Mouse (Mus musculus) erythroblast, adult 5-6 weeks (primary cell): Measurements from ENCODE around the gene Yipf7. TPM values are rescaled to one million over a fixed set of nuclear protein-coding genes. Genes with fewer than 3 reads are reported as not detected.
A peak's percentile ranks its signal among the peaks of the same experiment; 100 is the strongest.

Experiments
- ATAC-seq: replicated peaks from 2 replicates; pipeline ENCODE4 v1.8.0; 2016; ENCODE audit warnings: moderate number of reproducible peaks, mild to moderate bottlenecking, moderate TSS enrichment, inconsistent platforms; ENCODE audit not compliant: poor library complexity, low FRiP score, severe bottlenecking
- total RNA-seq, 2 experiments: library from RNA; stranded (forward) in 1 of 2; stranded (reverse) in 1 of 2; fragments of 150-400 nt in 1 of 2; fragments of 200-764, 138-1000 nt in 1 of 2; gene quantifications; 2 replicates each; pipeline versions ENCODE4 v1.2.3 to v1.2.4; 2015 to 2017; ENCODE audit warnings: low replicate concordance in 2 of 2

The Yipf7 gene
- not detected in 2 replicates for total RNA-seq (2015; ENCODE audit: low replicate concordance)
- total RNA-seq (2017; ENCODE audit: low replicate concordance) = not detected in 2 replicates

DNA sequence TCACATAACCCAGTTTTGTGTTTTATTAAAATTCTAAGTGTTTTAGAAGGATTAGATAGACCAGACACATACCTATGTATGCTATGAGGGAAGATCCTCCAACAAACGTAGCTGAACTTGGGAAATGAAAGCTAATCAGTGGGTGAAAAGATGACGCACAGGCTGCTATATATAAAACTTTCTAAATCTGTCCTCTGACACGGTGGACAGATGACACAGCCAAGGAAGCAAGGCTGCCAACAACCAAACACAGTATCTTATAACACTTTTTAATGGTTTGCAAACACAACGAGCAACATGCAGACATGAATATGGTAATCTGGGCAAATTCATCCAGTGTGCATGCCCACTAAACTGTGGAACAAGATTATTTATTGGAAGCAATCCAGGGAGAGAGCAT lies at the start of gene Yipf7:
TSS of gene Yipf7 (minus strand) at position 160 of the 400 bp plus-strand sequence.
- no peak for ATAC-seq

DNA sequence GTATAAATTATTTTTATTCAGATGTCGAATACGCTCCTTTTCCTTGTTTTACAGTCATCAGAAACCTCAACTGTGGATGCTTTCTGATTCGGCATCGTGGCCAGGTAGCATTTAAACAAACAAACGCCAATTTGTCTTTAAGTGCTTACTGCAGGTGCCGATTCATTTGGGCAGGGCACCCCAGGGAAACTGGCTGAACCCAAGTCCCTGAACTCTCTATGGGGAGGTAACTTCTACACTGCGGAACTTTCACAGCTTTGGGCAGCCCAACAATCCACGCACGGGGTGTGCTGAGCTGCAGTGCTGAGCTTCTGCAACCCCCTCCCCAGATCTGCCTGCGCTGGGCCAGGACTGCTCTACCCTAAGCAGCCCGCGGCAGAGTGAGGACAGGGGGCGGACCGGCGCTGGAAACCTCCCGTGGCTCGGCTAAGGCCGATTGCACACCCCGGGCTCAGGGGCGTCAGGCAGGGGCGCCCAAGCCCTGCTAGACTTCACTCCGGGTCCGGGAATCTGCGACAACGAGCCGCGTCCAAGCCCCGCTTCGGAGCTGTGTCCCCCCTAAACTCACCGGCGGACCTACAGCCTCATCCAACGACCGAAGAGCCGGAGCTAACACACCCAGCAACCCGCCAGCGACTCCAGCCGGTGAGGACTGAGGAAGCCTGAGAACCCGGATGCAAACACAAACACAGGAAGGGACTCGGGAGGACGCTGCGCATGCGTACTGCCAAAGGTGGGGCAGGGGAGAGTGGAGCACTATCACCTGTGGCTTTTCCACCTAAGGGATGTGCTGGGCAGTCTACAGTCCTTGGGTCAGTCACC lies 49.4 kb upstream of the Yipf7 start, which contains the start of gene Gnpda2:
TSS of gene Gnpda2 (minus strand) at position 701 of the 822 bp plus-strand sequence.
- peak; percentile 87 for ATAC-seq

DNA sequence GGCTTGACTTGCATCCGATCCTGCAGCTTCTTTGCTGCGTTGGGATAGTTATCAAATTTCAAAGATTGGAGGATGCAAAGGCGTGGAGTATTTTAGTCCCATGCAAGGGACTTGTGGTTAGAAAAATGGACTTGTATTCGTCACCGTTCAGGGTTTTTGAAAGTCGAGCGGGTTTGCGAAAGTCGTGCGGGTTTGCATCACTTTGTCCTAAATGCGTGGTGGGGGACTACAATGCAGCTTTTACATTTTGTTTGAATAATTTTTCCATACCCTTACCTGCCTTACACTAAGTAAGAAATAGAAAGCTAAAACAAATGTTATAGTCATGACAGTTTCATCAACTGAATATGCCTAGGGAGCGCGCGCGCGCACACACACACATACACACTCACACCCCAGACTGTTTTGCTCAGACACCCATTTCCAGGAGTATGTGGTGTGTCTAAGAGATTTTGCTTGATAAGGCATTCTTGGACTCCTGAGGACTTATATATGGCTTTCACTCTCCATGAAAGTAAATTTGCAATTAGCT lies 15.0 kb upstream of the Yipf7 start:
- ATAC-seq = peak; percentile 65

DNA sequence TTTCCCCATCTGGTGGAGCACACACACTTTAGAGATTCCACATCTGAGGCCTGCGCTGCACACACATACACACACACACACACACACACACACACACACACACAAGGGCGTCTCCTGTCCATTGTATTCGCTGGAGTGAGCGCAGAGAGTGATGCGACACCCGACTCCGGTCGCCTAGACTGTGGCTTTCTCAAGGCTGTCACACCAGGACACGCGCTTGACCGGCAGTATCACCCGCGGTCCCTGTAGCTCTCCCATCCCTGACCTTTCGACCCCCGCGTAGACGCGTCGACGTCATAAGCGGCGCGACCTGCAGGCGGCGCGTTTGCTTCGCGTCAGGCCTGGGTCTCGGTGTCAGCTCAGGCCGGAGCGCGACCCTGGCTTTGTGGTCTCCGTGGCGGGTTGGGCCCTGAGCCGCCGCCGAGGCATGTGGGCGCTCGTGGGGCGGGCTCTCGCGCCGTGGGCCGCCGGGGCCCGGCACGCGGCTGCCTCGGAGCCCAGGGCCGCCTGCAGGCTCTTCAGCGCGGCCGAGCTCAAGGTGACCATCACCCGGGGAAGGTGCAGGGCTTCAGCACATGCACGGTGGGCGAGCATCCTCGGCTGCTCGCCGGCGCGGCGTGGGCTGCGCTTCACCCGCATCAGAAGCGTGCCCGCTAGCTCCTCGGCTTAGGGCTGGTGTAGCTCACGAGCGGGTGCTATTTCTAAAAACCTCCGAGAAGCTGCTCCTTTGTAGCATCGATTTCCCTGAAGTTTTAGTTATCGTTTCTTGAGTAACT lies 14.4 kb upstream of the Yipf7 start, which contains the start of gene Guf1:
TSS of gene Guf1 (plus strand) at position 296 of the 776 bp plus-strand sequence.
- peak; percentile 90 for ATAC-seq

DNA sequence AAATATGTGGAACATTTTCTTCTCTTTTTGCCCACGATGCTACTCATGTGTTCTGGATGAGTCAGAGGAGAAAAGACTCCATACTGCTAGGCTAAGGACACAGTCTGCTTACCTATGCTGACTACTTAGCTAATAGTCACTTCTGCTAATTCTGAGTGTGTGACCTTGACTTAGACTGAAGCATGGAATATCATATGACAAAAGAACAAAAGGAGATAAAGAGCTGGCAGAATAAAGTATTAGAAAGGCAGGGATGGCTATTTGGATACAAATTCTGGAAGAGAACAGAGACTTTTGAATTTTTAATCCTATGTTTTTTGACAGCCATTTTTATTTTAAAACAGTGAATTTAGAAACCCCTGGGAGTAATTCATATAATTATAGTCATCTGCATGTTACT lies 768 bp downstream of the Yipf7 start:
- no peak for ATAC-seq

DNA sequence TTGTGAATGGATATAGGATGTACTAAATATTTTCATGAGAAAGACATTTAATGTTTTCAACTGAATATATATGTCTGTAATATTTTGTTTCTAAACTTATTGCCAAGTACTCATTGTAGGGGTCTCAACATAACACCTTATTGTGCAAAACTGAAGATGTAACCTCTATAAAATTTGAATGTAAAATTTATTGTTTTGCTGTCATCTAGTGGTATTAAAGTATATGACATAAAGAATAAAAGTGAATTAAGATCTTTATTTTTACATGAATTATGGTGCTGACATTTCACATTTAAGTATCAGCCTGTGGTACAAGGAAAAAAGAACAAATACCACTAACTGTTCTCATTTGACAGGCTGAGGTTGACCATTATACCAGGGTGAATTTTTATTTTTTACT lies 18.5 kb downstream of the Yipf7 start:
- ATAC-seq = no peak

DNA sequence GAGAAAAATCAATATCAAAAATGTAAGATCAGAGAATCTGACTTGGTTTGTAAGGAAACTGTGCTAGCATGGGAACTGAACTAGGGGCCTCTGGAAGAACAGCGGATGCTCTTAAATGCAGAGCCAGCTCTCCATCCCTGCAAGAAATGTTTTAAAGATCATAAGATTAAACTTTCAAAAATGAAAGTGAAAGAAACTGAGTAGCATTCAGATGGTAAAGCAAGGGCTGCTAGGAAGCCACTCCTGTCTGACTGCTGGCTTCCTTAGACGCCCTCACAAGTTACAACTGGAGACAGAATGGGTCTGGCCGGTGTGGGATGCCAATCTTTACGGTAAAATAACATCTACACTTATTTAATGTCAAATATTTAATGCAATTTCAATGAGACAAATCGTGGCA lies 20.4 kb downstream of the Yipf7 start:
- ATAC-seq = no peak

DNA sequence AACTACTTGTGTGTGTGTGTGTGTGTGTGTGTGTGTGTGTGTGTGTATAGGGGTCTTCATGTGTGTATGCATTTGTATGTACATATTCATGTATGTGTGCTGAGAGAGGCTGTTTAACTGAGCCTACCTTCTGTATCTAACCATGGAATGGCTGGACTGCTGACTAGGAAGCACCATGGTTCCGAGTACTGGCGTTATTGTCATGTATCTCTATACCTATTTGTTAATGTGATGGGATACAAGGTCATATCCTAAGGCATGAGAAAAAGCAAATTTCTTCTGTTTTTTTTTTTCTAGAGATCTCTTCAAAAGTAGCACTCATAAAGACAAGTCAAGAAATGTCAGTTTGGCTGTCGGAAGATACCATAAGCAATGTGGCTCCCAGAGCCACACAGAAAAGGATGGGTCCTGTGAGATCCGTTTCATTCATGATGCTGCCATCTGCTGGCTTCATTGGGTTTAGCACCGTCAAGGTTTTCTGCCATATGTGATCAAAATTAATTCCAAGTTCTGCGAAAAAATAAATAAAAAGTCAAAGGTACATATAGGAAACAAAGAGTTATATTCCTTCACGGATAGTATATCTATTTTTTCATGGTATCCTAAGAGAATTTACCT lies 21.7 kb downstream of the Yipf7 start:
- ATAC-seq = no peak

DNA sequence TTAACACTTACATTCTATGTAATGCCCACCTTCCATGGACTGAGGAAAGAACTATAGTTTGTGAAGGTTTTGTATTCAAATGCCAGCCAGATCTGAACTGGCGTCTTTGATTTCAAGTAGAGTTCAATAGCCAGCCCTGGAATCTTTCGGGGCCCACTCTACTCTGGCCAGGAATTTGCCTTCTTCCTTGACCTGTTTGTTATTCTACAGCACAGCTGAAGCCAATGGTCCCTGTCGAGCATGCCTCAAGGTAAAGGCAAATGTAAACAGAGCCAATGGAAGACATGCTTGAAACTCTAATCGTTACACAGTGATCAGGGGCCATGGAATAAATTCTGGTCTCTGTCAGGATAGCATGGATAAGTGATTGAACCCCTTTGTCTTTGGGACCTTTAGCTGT lies 30.2 kb downstream of the Yipf7 start:
- ATAC-seq = no peak

DNA sequence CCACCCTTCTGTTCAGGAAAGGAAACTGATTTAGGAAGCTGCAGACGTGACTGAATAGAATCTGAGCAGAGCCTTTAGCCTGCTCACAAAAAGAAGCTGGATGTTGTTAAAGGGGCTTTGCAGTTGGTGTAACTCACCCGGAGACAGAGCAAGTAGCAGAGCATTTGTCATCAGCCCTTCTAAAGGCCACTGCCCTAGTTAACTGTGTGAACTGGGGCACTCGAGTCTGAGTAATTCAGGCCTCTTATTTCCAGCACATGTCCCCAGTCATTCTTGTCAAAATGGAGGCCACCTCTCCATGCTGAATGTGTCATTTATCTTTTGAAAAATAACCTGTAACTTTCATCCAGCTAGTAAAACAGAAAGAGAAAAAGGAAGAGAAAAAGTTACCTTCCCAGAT lies 30.8 kb downstream of the Yipf7 start:
- ATAC-seq = no peak

DNA sequence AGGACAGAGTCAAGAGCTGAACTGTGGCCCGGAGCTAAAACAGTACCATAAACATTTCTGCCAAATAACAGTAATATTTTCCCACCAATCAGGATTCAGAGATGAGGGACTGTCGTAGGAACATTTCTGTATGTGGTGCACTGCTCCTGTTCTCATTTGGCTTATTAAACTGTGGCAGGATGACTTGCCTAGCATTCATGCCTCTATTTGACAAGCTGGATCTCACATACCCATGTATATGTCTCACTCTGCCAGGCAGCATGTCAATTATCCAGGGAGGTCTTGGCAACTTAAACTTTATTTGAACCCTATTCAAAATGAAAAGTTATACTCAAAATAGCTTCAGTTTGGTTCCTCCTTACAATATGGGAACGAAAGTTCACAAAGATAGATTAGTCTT lies 35.4 kb downstream of the Yipf7 start:
- ATAC-seq = no peak

DNA sequence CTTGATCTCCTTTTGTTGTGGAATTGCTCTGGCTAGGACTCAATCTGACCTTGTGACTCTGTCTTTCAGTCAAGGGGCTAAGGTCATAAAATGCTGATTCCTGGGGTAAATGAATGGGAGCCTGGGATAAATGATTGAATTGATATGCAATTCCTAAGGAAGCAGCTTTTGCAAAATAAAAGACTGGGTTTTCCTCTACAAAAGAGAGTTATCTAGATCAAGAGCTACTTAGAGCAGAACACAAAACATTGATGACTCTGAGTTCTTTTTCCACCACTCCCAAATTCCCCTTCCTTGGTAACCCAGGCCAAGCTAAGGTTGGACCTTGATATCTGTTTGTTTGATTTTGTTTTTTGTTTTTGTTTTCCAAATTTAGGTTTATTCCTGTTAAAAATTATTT lies 53.4 kb downstream of the Yipf7 start:
- no peak for ATAC-seq

DNA sequence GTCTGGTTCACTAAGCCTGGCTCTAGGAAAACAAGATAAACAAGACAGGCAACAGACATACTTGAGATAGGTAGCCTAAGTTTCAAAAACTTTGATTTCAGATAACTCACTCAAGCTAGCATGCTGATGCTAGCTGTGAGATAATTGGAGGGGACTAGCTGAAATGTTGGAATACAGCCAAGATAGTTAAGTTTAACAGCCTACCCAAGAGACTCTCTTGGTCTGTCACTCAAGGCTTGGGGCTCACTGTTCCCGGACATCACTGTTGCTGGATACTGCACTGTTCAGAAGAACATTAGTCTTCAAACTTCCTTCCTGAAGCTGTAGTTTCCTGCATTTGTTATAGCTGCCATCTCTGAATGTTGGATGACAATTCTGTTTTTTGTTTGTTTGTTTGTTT lies 74.9 kb downstream of the Yipf7 start:
- no peak for ATAC-seq

Other genes with a start within 250 kb of the Yipf7 start
- not detected in 2 replicates for gene Kctd8, start 201.0 kb downstream of the Yipf7 start, total RNA-seq (2015; ENCODE audit: low replicate concordance)
- not detected in 2 replicates for gene Kctd8, start 201.0 kb downstream of the Yipf7 start, total RNA-seq (2017; ENCODE audit: low replicate concordance)
- gene Guf1, start 14.3 kb upstream of the Yipf7 start, total RNA-seq (2015; ENCODE audit: low replicate concordance) = 2.7 and 7.9 TPM in 2 replicates
- gene Guf1, start 14.3 kb upstream of the Yipf7 start, total RNA-seq (2017; ENCODE audit: low replicate concordance) = 7.7 and 10.1 TPM in 2 replicates
- 6.1 and 17.5 TPM in 2 replicates for gene Gnpda2, start 49.7 kb upstream of the Yipf7 start, total RNA-seq (2015; ENCODE audit: low replicate concordance)
- gene Gnpda2, start 49.7 kb upstream of the Yipf7 start, total RNA-seq (2017; ENCODE audit: low replicate concordance) = 3.5 and 4.2 TPM in 2 replicates